Mouse (Mus musculus) small intestine, adult 2 months (tissue): Measurements from ENCODE around the gene Bcan. TPM values are rescaled to one million over a fixed set of nuclear protein-coding genes. Genes with fewer than 3 reads are reported as not detected.

Experiments used
- H3K27ac ChIP-seq: fragments of 200-500 bp; 2 replicates; pipeline ENCODE4 v1.5.1; 2012; ENCODE audit warnings: low read depth, low read length, control low read depth, inconsistent platforms; ENCODE audit not compliant: insufficient read depth
- H3K27me3 ChIP-seq: fragments of 200-500 bp; 2 replicates; pipeline ENCODE4 v1.6.1; 2012; ENCODE audit warnings: mild to moderate bottlenecking, moderate library complexity, low read length, inconsistent platforms; ENCODE audit not compliant: control insufficient read depth, insufficient read depth
- H3K36me3 ChIP-seq: fragments of 200-500 bp; 2 replicates; pipeline ENCODE4 v1.6.1; 2012; ENCODE audit warnings: mild to moderate bottlenecking, low read length, control low read depth, inconsistent platforms; ENCODE audit not compliant: control insufficient read depth, insufficient read depth
- H3K4me1 ChIP-seq: fragments of 200-500 bp; 2 replicates; pipeline ENCODE4 v1.6.1; 2012; ENCODE audit warnings: low read length, inconsistent platforms, mixed read lengths; ENCODE audit not compliant: control insufficient read depth, insufficient read depth, insufficient read length
- H3K4me3 ChIP-seq: fragments of 200-500 bp; 2 replicates; pipeline ENCODE4 v1.5.1; 2012; ENCODE audit warnings: low read depth, mild to moderate bottlenecking, control low read depth, inconsistent platforms, low read length, moderate library complexity
- CTCF ChIP-seq: fragments of 200-500 bp; IDR thresholded peaks from 2 replicates; pipeline ENCODE4 v1.5.1; 2012; ENCODE audit warnings: low read depth, mild to moderate bottlenecking, control low read depth, inconsistent platforms, low read length, moderate library complexity, mixed read lengths; ENCODE audit not compliant: insufficient replicate concordance, insufficient read length; ENCODE audit errors: extremely low read depth
- POLR2A ChIP-seq: fragments of 200-500 bp; IDR thresholded peaks from 2 replicates; pipeline ENCODE4 v1.6.1; 2012; ENCODE audit warnings: low read depth, mild to moderate bottlenecking, control low read depth, inconsistent platforms, low read length, moderate library complexity
- WGBS: fragments of 180-500 bp; shearing (Covaris S2); methylation state at CpG from one replicate; pipeline ENCODE4 v1.1.7; 2018; 5-methylcytosine and 5-hydroxymethylcytosine counted together
- polyA plus RNA-seq: library from polyadenylated mRNA; depleted of rRNA; stranded (reverse); fragments of >200 nt; gene quantifications from 2 replicates; pipeline ENCODE4 v1.2.3, GENCODE M21; 2012

Gene Bcan
- polyA plus RNA-seq, 1 experiment, result 0.04 TPM

DNA sequence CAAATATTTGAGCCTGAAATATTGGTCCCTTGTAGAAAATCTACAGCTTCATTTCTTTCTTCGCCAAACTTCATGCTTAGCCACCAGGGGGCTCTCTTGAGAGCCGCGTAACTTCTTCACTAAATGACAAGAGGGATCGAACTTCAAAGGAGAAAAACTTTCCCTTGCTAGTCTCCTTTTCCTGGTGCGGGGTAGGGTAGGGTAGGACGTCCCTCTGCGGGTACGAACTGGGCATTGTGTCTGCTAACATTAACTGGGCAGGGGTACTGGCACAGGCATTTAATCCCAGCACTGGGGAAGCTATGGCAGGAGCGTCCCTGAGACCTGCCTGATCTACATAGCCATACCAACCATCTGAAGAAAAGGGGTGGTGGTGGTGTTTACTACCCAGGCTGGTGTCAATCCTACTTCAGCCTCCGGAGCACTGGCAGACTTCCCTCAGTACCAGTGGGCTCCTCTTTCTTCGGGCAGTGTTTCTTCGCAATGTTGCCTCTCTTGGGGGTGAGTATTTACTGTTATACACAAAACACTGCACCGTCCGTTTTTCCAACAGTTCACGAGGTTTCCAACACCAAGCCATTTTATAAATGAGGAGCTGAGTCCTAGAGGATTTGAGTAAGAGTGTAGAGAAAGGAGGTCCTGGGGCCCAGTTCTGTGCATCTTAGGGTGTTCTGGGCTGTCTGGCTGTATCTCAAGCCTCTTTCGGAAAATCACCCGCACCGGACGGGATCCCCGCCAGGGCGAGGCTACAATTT lies 29.7 kb downstream of the Bcan start:
- peak; percentile 29; the same call in 1 of the 2 replicates for TF ChIP-seq CTCF
- TF ChIP-seq POLR2A, result no peak

GRCm38 (mm10) chr3:87960586-87961191 lies 39.3 kb downstream of the Bcan start:
- WGBS, result under 1% methylated on average over 27 of the region's 27 CpGs
- Histone ChIP-seq H3K36me3 (no peaks in the 10 kb centered on the region), H3K27ac (no peak overlapping the region), H3K27me3 (0 out of 2 replicates have a peak, but pooled peaks cover 3% of the 10 kb centered on the region), H3K4me1 (no peaks in the 10 kb centered on the region), H3K4me3 (peak overlapping the region; percentile 55)
- TF ChIP-seq CTCF, result peak; percentile 96
- no peak for TF ChIP-seq POLR2A

More for the DNA sequence above, 29.7 kb downstream of the Bcan start:
- Histone ChIP-seq H3K27me3 (peaks cover 28% of the 10 kb centered on the region), H3K27ac (no peak overlapping the region), H3K36me3 (no peaks in the 10 kb centered on the region), H3K4me3 (peak overlapping the region; percentile 61), H3K4me1 (peaks cover 8% of the 10 kb centered on the region)
- 5% methylated on average over 21 of the region's 21 CpGs for WGBS

DNA sequence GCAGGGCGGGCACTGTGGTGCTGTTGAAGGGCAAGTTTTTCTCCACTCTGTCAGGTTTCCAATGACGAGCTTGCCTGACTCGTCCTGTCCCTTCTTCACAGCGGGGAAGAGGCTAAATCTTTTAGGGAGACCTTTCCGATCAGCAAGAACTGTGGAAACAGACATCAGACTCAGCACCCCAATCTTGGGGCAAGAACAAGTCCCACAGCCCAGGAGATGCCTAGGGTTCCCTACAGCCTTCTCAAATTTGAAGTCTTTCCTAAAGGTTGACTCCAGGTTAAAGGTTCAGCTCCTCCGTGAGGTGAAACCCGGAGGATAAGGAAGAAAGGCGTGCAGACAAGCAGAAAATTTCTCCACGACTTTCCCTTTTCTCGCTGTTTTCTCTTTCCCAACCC lies 39.8 kb downstream of the Bcan start:
- 20% methylated on average over 10 of the region's 10 CpGs for WGBS
- Histone ChIP-seq H3K36me3 (no peaks in the 10 kb centered on the region), H3K4me1 (no peaks in the 10 kb centered on the region), H3K4me3 (peak overlapping the region; percentile 55), H3K27me3 (0 out of 2 replicates have a peak, but pooled peaks cover 3% of the 10 kb centered on the region), H3K27ac (no peak overlapping the region)
- TF ChIP-seq POLR2A (no peak), CTCF (no peak)

DNA sequence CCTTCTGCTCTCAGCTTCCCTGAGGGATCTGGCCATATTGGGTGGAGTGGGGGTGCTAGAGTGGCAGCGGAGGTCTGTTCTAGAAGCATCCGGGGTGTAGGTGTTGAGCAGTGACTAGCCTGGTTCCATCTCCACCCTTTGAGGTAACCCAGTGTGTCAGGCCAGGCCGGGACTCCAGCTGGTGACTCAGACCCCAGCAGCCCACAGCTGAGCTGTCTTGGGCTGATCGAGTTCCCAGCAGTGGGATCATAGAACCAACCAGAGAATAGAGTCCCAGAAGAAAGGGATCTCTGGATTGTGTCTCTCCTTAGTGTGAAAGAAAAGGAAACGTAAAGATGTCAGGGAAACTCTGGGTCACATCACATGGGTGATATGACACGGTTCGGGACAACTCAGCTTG lies 40.7 kb downstream of the Bcan start:
- Histone ChIP-seq H3K36me3 (no peaks in the 10 kb centered on the region), H3K4me1 (no peaks in the 10 kb centered on the region), H3K4me3 (no peak overlapping the region), H3K27me3 (0 out of 2 replicates have a peak, but pooled peaks cover 3% of the 10 kb centered on the region), H3K27ac (no peak overlapping the region)
- WGBS, result 73% methylated on average over 7 of the region's 7 CpGs
- TF ChIP-seq POLR2A (no peak), CTCF (no peak)

- WGBS, result 66% methylated on average over 1 of the region's 1 CpGs
- H3K36me3 ChIP-seq, result no peaks in the 10 kb centered on the region
- 0 out of 2 replicates have a peak, but pooled peaks cover 3% of the 10 kb centered on the region for H3K27me3 ChIP-seq
- no peaks in the 10 kb centered on the region for H3K4me1 ChIP-seq
- H3K27ac ChIP-seq, result no peak overlapping the region
- H3K4me3 ChIP-seq, result no peak overlapping the region
- TF ChIP-seq CTCF, result no peak
- TF ChIP-seq POLR2A, result no peak
These were observed 41.1 kb downstream of the Bcan start for GRCm38 (mm10) chr3:87958967-87959366.

GRCm38 (mm10) chr3:87958476-87958875 lies 41.6 kb downstream of the Bcan start:
- TF ChIP-seq CTCF (no peak), POLR2A (no peak)
- H3K4me3 ChIP-seq, result no peak overlapping the region

DNA sequence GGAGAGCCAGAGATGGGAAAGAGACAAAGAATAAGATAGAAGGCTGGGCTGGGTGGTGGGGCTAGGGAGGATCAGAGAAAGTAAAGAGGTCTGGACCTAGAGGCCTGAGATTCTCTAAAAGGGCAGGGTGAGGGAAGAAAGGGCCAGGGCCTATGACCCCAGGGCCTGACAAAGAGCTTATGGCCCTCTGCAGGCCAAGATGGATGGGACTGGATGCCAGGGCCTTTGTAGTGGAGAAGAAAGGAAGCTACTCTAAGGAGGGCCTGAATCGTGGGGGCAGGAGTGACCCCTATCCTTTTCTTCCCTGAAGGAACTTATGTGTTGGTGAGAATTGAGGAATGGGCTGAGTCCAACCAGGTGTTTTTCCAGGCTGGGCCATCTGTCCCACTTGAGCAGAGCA lies 42.0 kb downstream of the Bcan start:
- Histone ChIP-seq H3K27me3 (peaks cover 7% of the 10 kb centered on the region; the same call in 1 of the 2 replicates), H3K36me3 (no peaks in the 10 kb centered on the region), H3K27ac (no peak overlapping the region), H3K4me3 (no peak overlapping the region), H3K4me1 (no peaks in the 10 kb centered on the region)
- no peak for TF ChIP-seq POLR2A
- TF ChIP-seq CTCF, result no peak
- 82% methylated on average over 1 of the region's 1 CpGs for WGBS

More at GRCm38 (mm10) chr3:87958476-87958875, 41.6 kb downstream of the Bcan start:
- WGBS, result 40% methylated on average over 4 of the region's 4 CpGs
- Histone ChIP-seq H3K27ac (no peak overlapping the region), H3K36me3 (no peaks in the 10 kb centered on the region), H3K4me1 (no peaks in the 10 kb centered on the region), H3K27me3 (peaks cover 5% of the 10 kb centered on the region; the same call in 1 of the 2 replicates)
